Mouse (Mus musculus): ENCODE measurements around the gene Xrra1. TPM values are rescaled to one million over a fixed set of nuclear protein-coding genes. Genes with fewer than 3 reads are reported as not detected.
"Not testable (repeated sequence)": the region's sequence is repeated elsewhere in the genome, so short reads cannot be mapped to it uniquely, and the experiment has no call there.

The Xrra1 gene
- polyA plus RNA-seq, 1 experiment from 2014 or later = 0.28 TPM

DNA sequence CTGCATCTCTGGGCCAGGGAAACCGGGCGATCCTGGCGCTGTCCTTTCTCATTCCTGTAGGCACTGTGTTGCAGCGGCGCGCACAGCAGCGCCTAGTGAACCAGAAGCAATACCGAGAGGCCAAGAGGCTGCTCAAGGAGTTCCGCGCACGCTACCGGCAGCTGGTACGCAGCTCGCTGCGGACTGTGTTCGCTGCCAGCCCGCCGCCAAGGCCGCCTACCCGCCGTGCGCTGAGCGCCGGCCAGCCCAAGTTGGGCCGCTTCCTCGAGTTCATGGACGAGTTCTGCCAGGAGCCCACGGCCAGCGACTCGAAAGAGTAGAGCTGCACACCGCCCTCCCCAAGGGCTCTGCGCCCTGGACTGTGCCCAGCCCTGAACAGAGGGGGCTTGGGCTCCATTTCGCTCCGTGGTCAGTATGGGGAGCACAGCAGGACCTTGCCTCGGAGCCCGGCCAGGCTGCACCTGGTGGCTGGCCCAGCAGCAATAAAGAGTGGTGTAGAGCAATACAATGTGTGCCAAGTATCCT lies 58.5 kb downstream of the Xrra1 start:
- peak; percentile 58 for ATAC-seq (ENCODE audit: low read depth)
- Histone ChIP-seq H3K9me3 (ENCODE audit: control insufficient read depth, low read length) (no peaks in the 10 kb centered on the region), H3K27ac (ENCODE audit: low read length) (no peak overlapping the region), H3K4me3 (ENCODE audit: low read length) (peak overlapping the region; percentile 36), H3K4me2 (ENCODE audit: low read depth, low read length) (peak overlapping the region; percentile 82), H3K27me3 (ENCODE audit: control insufficient read depth, insufficient read depth, low read depth, low read length) (no peaks in the 10 kb centered on the region), H3K4me1 (replicated peaks; ENCODE audit: control insufficient read depth, insufficient read depth, low read length) (peaks cover 16% of the 10 kb centered on the region), H3K36me3 (ENCODE audit: control insufficient read depth, insufficient read depth, low read length) (no peaks in the 10 kb centered on the region; the same call in 1 of the 2 replicates), H3K9ac (ENCODE audit: low read length) (peak overlapping the region; percentile 66)
- 1% methylated on average over 36 of the region's 36 CpGs for WGBS

DNA sequence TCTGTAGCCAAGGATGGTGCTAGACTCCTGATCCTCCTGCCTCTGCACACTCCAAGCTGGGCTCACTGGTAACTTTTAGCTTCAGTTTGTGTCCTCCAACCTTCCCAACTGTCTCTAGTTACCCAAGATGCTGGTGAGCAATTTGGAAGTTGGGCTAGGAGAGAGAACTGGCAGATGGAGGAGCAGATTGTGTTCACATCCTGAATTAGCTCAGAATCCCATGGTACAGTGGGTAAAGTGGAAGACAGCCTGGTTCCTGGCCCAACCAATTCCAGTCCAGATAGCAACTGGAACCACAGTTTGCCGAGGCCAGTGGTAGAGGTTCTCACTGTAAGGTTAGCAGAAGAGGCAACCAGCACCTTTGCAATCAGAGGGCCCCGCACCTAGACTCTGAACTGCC lies 60.2 kb downstream of the Xrra1 start:
- 93% methylated on average over 2 of the region's 2 CpGs for WGBS
- Histone ChIP-seq H3K4me2 (ENCODE audit: low read depth, low read length) (no peak overlapping the region), H3K9ac (ENCODE audit: low read length) (no peak overlapping the region), H3K27me3 (ENCODE audit: control insufficient read depth, insufficient read depth, low read depth, low read length) (no peaks in the 10 kb centered on the region), H3K27ac (ENCODE audit: low read length) (no peak overlapping the region), H3K9me3 (ENCODE audit: control insufficient read depth, low read length) (no peaks in the 10 kb centered on the region), H3K4me3 (ENCODE audit: low read length) (no peak overlapping the region), H3K36me3 (ENCODE audit: control insufficient read depth, insufficient read depth, low read length) (peaks cover 1% of the 10 kb centered on the region), H3K4me1 (replicated peaks; ENCODE audit: control insufficient read depth, insufficient read depth, low read length) (peaks cover 16% of the 10 kb centered on the region)
- ATAC-seq (ENCODE audit: low read depth) = no peak

DNA sequence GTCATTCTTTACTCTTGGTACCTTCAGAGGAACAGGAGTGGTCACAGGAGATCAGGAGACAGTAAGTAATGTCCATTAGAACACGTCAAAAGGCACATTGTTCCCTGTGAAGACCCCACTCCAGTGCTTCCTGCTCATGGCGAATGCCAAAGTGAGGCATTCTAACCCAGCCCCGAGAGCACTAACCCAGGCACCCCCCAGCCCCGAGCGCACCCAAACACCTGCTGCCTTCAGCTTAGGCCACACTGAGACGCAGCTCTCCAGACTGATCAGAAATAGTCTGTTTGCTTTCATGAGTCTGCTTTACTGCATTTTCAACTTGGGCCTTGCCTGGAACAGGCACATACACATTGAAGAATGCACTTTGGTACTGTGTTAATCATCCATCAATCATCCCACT lies 61.1 kb downstream of the Xrra1 start:
- peaks cover 9% of the 10 kb centered on the region for H3K36me3 ChIP-seq (ENCODE audit: control insufficient read depth, insufficient read depth, low read length)
- no peaks in the 10 kb centered on the region for H3K9me3 ChIP-seq (ENCODE audit: control insufficient read depth, low read length)
- H3K4me2 ChIP-seq (ENCODE audit: low read depth, low read length) = no peak overlapping the region
- ATAC-seq (ENCODE audit: low read depth) = no peak
- no peak overlapping the region for H3K4me3 ChIP-seq (ENCODE audit: low read length)
- peaks cover 16% of the 10 kb centered on the region for H3K4me1 ChIP-seq (replicated peaks; ENCODE audit: control insufficient read depth, insufficient read depth, low read length)
- H3K27ac ChIP-seq (ENCODE audit: low read length) = no peak overlapping the region
- 63% methylated on average over 6 of the region's 6 CpGs for WGBS
- H3K27me3 ChIP-seq (ENCODE audit: control insufficient read depth, insufficient read depth, low read depth, low read length) = no peaks in the 10 kb centered on the region
- no peak overlapping the region for H3K9ac ChIP-seq (ENCODE audit: low read length)

DNA sequence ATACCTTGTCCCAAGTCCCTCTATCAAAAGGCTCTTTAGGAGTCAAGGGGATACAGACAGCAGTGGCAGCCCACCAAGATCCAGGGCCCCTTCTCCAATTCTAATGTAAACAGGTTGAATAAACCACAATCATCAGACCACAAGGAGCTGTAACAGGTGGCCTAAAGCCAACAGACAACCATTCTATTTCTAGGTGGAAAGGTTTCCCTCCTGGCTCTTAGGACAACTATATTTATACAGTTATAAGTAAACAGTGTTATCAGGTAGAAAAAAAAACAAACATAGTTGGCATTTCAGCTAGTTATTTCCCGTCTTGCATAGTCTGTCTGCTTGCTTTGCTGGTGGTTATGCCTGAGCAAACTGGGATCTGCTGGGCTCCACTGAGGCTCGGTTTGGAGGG lies 61.5 kb downstream of the Xrra1 start:
- peaks cover 14% of the 10 kb centered on the region for H3K36me3 ChIP-seq (ENCODE audit: control insufficient read depth, insufficient read depth, low read length)
- no peak overlapping the region for H3K4me2 ChIP-seq (ENCODE audit: low read depth, low read length)
- no peaks in the 10 kb centered on the region for H3K9me3 ChIP-seq (ENCODE audit: control insufficient read depth, low read length)
- no peak overlapping the region for H3K27ac ChIP-seq (ENCODE audit: low read length)
- WGBS = 21% methylated on average over 2 of the region's 2 CpGs
- ATAC-seq (ENCODE audit: low read depth) = no peak
- no peak overlapping the region for H3K4me3 ChIP-seq (ENCODE audit: low read length)
- no peaks in the 10 kb centered on the region for H3K27me3 ChIP-seq (ENCODE audit: control insufficient read depth, insufficient read depth, low read depth, low read length)
- no peak overlapping the region for H3K9ac ChIP-seq (ENCODE audit: low read length)
- H3K4me1 ChIP-seq (replicated peaks; ENCODE audit: control insufficient read depth, insufficient read depth, low read length) = peaks cover 16% of the 10 kb centered on the region

DNA sequence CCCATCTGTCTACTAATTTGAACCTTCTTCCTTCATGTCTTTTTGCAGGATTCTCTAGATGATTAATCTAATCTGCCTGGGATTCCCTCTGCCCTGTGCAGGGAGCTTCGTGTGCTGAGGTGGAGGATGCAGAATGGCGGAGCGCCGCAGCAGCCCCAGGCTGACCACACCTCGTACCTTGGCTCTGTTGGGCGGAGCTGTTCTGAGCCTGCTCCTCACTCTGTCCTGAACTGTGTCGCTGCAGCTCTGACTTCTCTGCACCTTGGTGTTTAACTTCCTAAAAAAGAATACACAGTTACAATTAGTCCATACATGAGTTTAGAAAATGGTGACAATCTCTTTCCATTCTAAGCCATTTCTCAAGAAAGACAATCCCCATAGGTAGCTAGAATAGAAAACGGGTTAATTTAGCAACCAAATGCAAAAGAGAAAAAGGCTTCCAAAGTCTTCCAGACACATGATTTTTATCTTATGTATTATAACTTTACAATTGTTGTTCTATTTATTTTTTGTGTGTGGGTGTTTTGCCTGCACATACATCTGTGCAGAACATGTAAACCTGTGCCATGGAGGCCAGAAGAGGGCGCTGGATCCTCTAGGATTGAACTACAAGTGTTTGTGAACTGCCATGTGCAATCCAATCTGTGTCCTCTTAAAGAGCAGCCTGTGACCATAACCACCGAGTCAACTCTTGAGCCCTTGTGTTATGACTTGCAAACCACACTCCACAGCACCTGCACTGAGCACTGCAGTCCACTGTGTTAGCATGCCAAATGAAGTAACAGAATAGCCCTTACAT lies 68.2 kb downstream of the Xrra1 start:
- H3K4me3 ChIP-seq (ENCODE audit: low read length) = no peak overlapping the region
- no peaks in the 10 kb centered on the region for H3K9me3 ChIP-seq (ENCODE audit: control insufficient read depth, low read length)
- H3K36me3 ChIP-seq (ENCODE audit: control insufficient read depth, insufficient read depth, low read length) = peaks cover 33% of the 10 kb centered on the region
- ATAC-seq (ENCODE audit: low read depth) = peak; percentile 38; the same call in 1 of the 2 replicates
- no peaks in the 10 kb centered on the region for H3K4me1 ChIP-seq (replicated peaks; ENCODE audit: control insufficient read depth, insufficient read depth, low read length)
- no peaks in the 10 kb centered on the region for H3K27me3 ChIP-seq (ENCODE audit: control insufficient read depth, insufficient read depth, low read depth, low read length)
- H3K4me2 ChIP-seq (ENCODE audit: low read depth, low read length) = no peak overlapping the region
- no peak overlapping the region for H3K9ac ChIP-seq (ENCODE audit: low read length)
- 73% methylated on average over 10 of the region's 10 CpGs for WGBS
- H3K27ac ChIP-seq (ENCODE audit: low read length) = no peak overlapping the region

DNA sequence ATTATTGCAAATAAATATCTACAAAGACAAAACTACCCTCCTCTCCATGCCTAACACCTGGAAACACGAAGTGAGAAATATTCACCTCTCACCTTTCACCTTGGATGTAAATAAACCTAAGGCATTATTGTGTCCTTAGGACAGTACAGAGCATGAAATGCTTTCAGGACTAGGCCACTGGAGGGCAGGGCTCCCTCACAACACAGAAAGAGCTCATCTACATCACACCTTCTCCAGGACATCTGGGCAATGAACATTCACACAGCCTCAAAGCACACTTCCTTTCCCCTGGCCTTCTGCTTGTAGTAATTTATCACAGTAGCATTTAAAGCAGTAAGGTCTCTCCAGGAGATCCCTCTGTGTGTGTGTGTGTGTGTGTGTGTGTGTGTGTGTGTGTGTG lies 76.8 kb downstream of the Xrra1 start:
- Histone ChIP-seq H3K27me3 (ENCODE audit: control insufficient read depth, insufficient read depth, low read depth, low read length) (no peaks in the 10 kb centered on the region), H3K9me3 (ENCODE audit: control insufficient read depth, low read length) (no peaks in the 10 kb centered on the region), H3K4me2 (ENCODE audit: low read depth, low read length) (no peak overlapping the region), H3K27ac (ENCODE audit: low read length) (no peak overlapping the region), H3K4me1 (replicated peaks; ENCODE audit: control insufficient read depth, insufficient read depth, low read length) (no peaks in the 10 kb centered on the region), H3K36me3 (ENCODE audit: control insufficient read depth, insufficient read depth, low read length) (peaks cover 29% of the 10 kb centered on the region), H3K4me3 (ENCODE audit: low read length) (no peak overlapping the region), H3K9ac (ENCODE audit: low read length) (no peak overlapping the region)
- ATAC-seq (ENCODE audit: low read depth) = no peak
- 54% methylated on average over 1 of the region's 1 CpGs for WGBS

DNA sequence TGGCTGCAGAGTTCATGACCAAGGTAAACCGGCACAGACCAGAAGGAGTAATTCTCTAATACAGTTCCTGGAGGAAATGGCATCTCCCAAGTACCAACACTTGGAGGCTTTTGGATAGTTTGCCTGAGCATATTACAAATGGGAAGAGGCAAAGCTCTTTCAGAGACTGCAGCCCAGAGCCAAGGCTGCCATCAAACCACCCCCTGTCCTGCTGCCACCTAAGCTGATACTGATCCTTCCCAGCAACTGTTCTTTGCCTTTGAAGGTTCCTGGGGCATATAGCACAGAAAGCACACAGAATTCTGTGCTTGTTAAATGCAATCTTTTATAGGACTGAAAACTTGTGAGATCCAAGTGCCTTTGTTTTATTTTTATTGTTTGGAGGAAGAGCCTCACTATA lies 81.8 kb downstream of the Xrra1 start:
- H3K4me2 ChIP-seq (ENCODE audit: low read depth, low read length) = no peak overlapping the region
- no peaks in the 10 kb centered on the region for H3K4me1 ChIP-seq (replicated peaks; ENCODE audit: control insufficient read depth, insufficient read depth, low read length)
- H3K9ac ChIP-seq (ENCODE audit: low read length) = no peak overlapping the region
- H3K9me3 ChIP-seq (ENCODE audit: control insufficient read depth, low read length) = no peaks in the 10 kb centered on the region
- H3K36me3 ChIP-seq (ENCODE audit: control insufficient read depth, insufficient read depth, low read length) = peaks cover 36% of the 10 kb centered on the region
- H3K27me3 ChIP-seq (ENCODE audit: control insufficient read depth, insufficient read depth, low read depth, low read length) = no peaks in the 10 kb centered on the region
- H3K27ac ChIP-seq (ENCODE audit: low read length) = no peak overlapping the region
- WGBS = 91% methylated on average over 1 of the region's 1 CpGs
- H3K4me3 ChIP-seq (ENCODE audit: low read length) = no peak overlapping the region
- ATAC-seq (ENCODE audit: low read depth) = no peak

DNA sequence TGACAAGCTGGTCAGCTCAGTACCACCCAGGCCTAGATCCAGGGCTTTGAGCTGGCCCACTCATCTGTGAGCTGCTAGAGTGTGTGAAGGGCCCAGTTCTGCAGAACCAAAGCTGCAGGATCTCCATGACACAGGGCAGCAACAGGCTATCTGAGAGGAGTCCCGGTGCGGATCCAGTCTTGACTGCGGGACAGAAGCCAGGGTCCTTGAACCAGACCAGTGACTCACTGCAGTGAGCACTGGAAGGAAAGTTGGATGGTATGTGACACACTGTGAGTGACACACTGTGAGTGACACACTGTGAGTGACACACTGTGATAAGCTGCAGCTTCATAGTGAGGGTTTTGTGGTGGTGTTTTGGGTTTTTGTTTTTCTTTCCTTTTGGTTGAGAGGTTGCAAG lies 85.6 kb downstream of the Xrra1 start:
- Histone ChIP-seq H3K27me3 (ENCODE audit: control insufficient read depth, insufficient read depth, low read depth, low read length) (no peaks in the 10 kb centered on the region), H3K4me3 (ENCODE audit: low read length) (no peak overlapping the region), H3K36me3 (ENCODE audit: control insufficient read depth, insufficient read depth, low read length) (peaks cover 53% of the 10 kb centered on the region), H3K4me2 (ENCODE audit: low read depth, low read length) (no peak overlapping the region), H3K9me3 (ENCODE audit: control insufficient read depth, low read length) (no peaks in the 10 kb centered on the region), H3K27ac (ENCODE audit: low read length) (no peak overlapping the region), H3K4me1 (replicated peaks; ENCODE audit: control insufficient read depth, insufficient read depth, low read length) (no peaks in the 10 kb centered on the region), H3K9ac (ENCODE audit: low read length) (no peak overlapping the region)
- WGBS = 97% methylated on average over 3 of the region's 3 CpGs
- ATAC-seq (ENCODE audit: low read depth) = no peak

DNA sequence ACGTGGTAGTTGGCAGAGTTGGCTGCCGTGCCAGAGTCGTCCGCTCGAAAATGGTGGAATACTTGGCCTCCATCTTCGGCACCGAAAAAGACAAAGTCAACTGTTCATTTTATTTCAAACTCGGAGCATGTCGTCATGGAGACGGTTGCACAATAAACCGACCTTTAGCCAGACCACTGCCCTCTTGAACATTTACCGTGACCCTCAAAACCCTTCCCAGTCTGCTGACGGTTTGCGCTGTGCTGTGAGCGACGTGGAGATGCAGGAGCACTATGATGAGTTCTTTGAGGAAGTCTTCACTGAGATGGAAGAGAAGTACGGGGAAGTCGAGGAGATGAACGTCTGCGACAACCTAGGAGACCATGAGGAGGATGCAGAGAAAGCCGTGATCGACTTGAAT lies 86.1 kb downstream of the Xrra1 start:
- WGBS = 92% methylated on average over 22 of the region's 22 CpGs
- H3K36me3 ChIP-seq (ENCODE audit: control insufficient read depth, insufficient read depth, low read length) = peaks cover 55% of the 10 kb centered on the region
- not testable (repeated sequence) for H3K9me3 ChIP-seq (ENCODE audit: control insufficient read depth, low read length); H3K4me2 ChIP-seq (ENCODE audit: low read depth, low read length); H3K4me3 ChIP-seq (ENCODE audit: low read length); H3K9ac ChIP-seq (ENCODE audit: low read length); H3K4me1 ChIP-seq (replicated peaks; ENCODE audit: control insufficient read depth, insufficient read depth, low read length); H3K27ac ChIP-seq (ENCODE audit: low read length); H3K27me3 ChIP-seq (ENCODE audit: control insufficient read depth, insufficient read depth, low read depth, low read length); ATAC-seq (ENCODE audit: low read depth)

All from lung, embryonic 16.5 days (tissue).